Mouse (Mus musculus): ENCODE data around the gene Vmn1r169.
"Not testable (repeated sequence)": the region's sequence is repeated elsewhere in the genome, so short reads cannot be mapped to it uniquely, and the experiment has no call there.

Gene Vmn1r169

GRCm38 (mm10) chr7:23575226-23575625 is at the start of gene Vmn1r169:
Gene Vmn1r169 (plus strand): TSS chr7:23575526.
- DNase-seq: not testable (repeated sequence)

- not testable (repeated sequence) for DNase-seq
Observed at GRCm38 (mm10) chr7:23539432-23539831, 35.9 kb upstream of the Vmn1r169 start, which contains the start of gene Vmn1r168. Gene Vmn1r168 (plus strand): TSS chr7:23539732.

- DNase-seq: not testable (repeated sequence)
Observed at GRCm38 (mm10) chr7:23605875-23606274, 30.5 kb downstream of the Vmn1r169 start, which contains the start of gene Vmn1r170. Gene Vmn1r170 (plus strand): TSS chr7:23606175.
